Mouse (Mus musculus): Measurements from ENCODE around the gene Vps33b.

GRCm38 (mm10) chr7:80280998-80281397 is 11.5 kb downstream of the Vps33b start:
- TF ChIP-seq CTCF (IDR thresholded peaks at IDR 0.05; ENCODE audit: borderline replicate concordance, extremely low read depth, insufficient read depth, insufficient read length) (no peak), POLR2A (IDR thresholded peaks at IDR 0.05; ENCODE audit: borderline replicate concordance, extremely low read depth, insufficient read depth, insufficient read length, poor library complexity, severe bottlenecking) (no peak)

Measured in brain, embryonic 14.5 days (tissue).